Mouse (Mus musculus) brain, adult 10 weeks (tissue): ENCODE results near the gene Egf. TPM values are rescaled to one million over a fixed set of nuclear protein-coding genes. Genes with fewer than 3 reads are reported as not detected.

Experiments
- polyA plus RNA-seq: library from polyadenylated mRNA; stranded (reverse); fragments of 350-450 nt; fragmentation: Illumina TruSeq; extraction: RNeasy Lipid Tissue Mini Kit (QIAGEN cat#74804); gene quantifications from one replicate; pipeline ENCODE4 v1.2.3, GENCODE M21; 2015; ENCODE audit warnings: low read depth, low replicate concordance

The Egf gene
- polyA plus RNA-seq, result 1.5 TPM

GRCm38 (mm10) chr3:129754650-129755604 lies at the start of gene Egf:
Gene Egf, minus strand, starts transcription at chr3:129755316.

GRCm38 (mm10) chr3:129803765-129804164 lies 48.6 kb upstream of the Egf start, which contains the start of gene Lrit3:
Gene Lrit3, minus strand, starts transcription at chr3:129804030.

Other genes with a start within 250 kb of the Egf start
- gene Elovl6, start 223.0 kb downstream of the Egf start, polyA plus RNA-seq, result 31.8 TPM
- gene Lrit3, start 48.7 kb upstream of the Egf start, polyA plus RNA-seq, result not detected
- gene Rrh, start 67.3 kb upstream of the Egf start, polyA plus RNA-seq, result 0.71 TPM
- gene Gar1, start 76.1 kb upstream of the Egf start, polyA plus RNA-seq, result 40.2 TPM
- not detected for gene Cfi, start 80.6 kb upstream of the Egf start, polyA plus RNA-seq
- gene Pla2g12a, start 123.3 kb upstream of the Egf start, polyA plus RNA-seq, result 23.9 TPM
- 6.4 TPM for gene Casp6, start 146.1 kb upstream of the Egf start, polyA plus RNA-seq
- gene Mcub, start 214.9 kb upstream of the Egf start, polyA plus RNA-seq, result 3.2 TPM